Mouse (Mus musculus) neural tube, embryonic 11.5 days (tissue): Measurements from ENCODE around the gene Gm6169. TPM values are rescaled to one million over a fixed set of nuclear protein-coding genes. Genes with fewer than 3 reads are reported as not detected.
"Not testable (repeated sequence)": the region's sequence is repeated elsewhere in the genome, so short reads cannot be mapped to it uniquely, and the experiment has no call there.

Experiments
- ATAC-seq: fragments of 200-750 bp; cut with Nextera tagmentation; 2 replicates; pipeline ENCODE4 v1.8.0; 2017; ENCODE audit warnings: moderate number of reproducible peaks, mild to moderate bottlenecking, moderate TSS enrichment, moderate library complexity; ENCODE audit not compliant: insufficient read depth, low FRiP score, low TSS enrichment
- DNase-seq: peaks from one replicate; pipeline ENCODE4 v3.0.0-alpha.2; 2015; ENCODE audit warnings: low spot score
- H3K27ac ChIP-seq: fragments of 300-500 bp; sonication (generic); 2 replicates; pipeline ENCODE4 v1.5.1; 2014; ENCODE audit warnings: low read depth, mild to moderate bottlenecking, low read length
- H3K27me3 ChIP-seq: fragments of 300-500 bp; sonication (generic); 2 replicates; pipeline ENCODE4 v1.6.1; 2014; ENCODE audit warnings: mild to moderate bottlenecking, low read length, mixed read lengths; ENCODE audit not compliant: control insufficient read depth, insufficient read depth
- H3K36me3 ChIP-seq: fragments of 300-500 bp; sonication (generic); 2 replicates; pipeline ENCODE4 v1.6.1; 2014; ENCODE audit warnings: mild to moderate bottlenecking, low read length, moderate library complexity, mixed read lengths; ENCODE audit not compliant: control insufficient read depth, insufficient read depth
- H3K4me1 ChIP-seq: fragments of 300-500 bp; sonication (generic); 2 replicates; pipeline ENCODE4 v1.6.1; 2014; ENCODE audit warnings: low read length, mixed read lengths; ENCODE audit not compliant: control insufficient read depth, insufficient read depth
- H3K4me2 ChIP-seq: fragments of 300-500 bp; sonication (generic); 2 replicates; pipeline ENCODE4 v1.6.1; 2014; ENCODE audit warnings: low read depth, mild to moderate bottlenecking, moderate library complexity
- H3K4me3 ChIP-seq: fragments of 300-500 bp; sonication (generic); 2 replicates; pipeline ENCODE4 v1.5.1; 2014; ENCODE audit warnings: low read depth, low read length
- H3K9ac ChIP-seq: fragments of 300-500 bp; sonication (generic); 2 replicates; pipeline ENCODE4 v1.6.1; 2014; ENCODE audit warnings: mild to moderate bottlenecking, low read length
- H3K9me3 ChIP-seq: fragments of 300-500 bp; sonication (generic); 2 replicates; pipeline ENCODE4 v1.6.1; 2016; ENCODE audit warnings: low read length; ENCODE audit not compliant: control insufficient read depth
- WGBS: fragments of 180-500 bp; shearing (Covaris S2); extraction: QIAGEN DNeasy Blood & Tissue Kit; methylation state at CpG from one replicate; pipeline ENCODE4 v1.1.7; 2014; 5-methylcytosine and 5-hydroxymethylcytosine counted together
- polyA plus RNA-seq: library from polyadenylated mRNA; unstranded; fragments of >200 nt; fragmentation: Nextera tagmentation; extraction: Ambion mirVana; gene quantifications from 2 replicates; pipeline ENCODE4 v1.2.1, GENCODE M21; 2014

The Gm6169 gene
- polyA plus RNA-seq, 1 experiment from 2014 or later = 0.45 TPM

DNA sequence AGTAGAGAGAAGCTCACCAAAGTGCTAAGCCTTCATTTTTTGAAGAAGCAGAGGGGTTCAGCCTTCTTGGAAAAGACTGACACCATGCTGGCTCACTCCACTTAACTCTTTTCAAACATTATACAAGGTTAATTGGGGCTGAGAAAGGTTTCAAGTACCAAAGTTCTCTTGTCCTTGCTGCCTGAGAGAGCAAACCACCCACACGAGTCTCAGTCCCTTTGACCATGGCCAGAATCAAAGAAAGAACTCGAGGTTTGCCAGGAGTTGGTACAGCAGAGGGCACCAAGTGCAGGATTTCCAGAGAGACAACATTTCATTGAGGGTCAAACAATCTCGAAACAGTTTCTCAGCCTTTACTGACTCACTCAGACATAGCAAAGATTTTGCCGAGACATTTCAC, 10.0 kb upstream of the Gm6169 start:
- Histone ChIP-seq H3K27me3 (no peaks in the 10 kb centered on the region), H3K4me3 (no peak overlapping the region), H3K9me3 (no peaks in the 10 kb centered on the region), H3K4me1 (no peaks in the 10 kb centered on the region), H3K27ac (no peak overlapping the region), H3K36me3 (no peaks in the 10 kb centered on the region), H3K9ac (no peak overlapping the region), H3K4me2 (no peak overlapping the region)
- 89% methylated on average over 4 of the region's 4 CpGs for WGBS
- ATAC-seq = no peak
- DNase-seq = no peak

- not testable (repeated sequence) for H3K27ac ChIP-seq, ATAC-seq, H3K27me3 ChIP-seq, H3K4me2 ChIP-seq, H3K9me3 ChIP-seq, H3K4me3 ChIP-seq, DNase-seq, H3K4me1 ChIP-seq, H3K36me3 ChIP-seq, H3K9ac ChIP-seq
- 91% methylated on average over 4 of the region's 4 CpGs for WGBS
Observed at GRCm38 (mm10) chr13:97107721-97108120, 8.7 kb upstream of the Gm6169 start.

DNA sequence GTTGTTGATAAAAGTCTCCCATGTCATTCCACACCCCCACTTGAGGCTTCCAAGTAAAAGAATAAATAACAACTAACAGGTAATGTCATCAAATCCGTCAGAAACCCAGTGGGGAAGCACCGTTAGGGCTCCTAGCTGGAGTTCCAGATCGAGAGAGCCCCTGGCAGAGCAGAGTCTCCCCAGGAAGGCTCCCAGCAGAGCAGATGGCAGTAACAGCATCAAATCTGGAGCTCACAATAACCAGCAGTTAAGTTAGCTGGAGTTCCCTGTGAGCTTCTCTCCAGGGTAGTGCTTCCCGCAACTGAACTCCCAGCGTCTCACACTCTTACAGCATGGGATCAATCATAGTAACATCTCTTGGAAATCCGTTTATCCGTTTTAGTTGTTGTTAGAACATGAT, 6.0 kb upstream of the Gm6169 start:
- no peak for ATAC-seq
- 70% methylated on average over 7 of the region's 7 CpGs for WGBS

DNA sequence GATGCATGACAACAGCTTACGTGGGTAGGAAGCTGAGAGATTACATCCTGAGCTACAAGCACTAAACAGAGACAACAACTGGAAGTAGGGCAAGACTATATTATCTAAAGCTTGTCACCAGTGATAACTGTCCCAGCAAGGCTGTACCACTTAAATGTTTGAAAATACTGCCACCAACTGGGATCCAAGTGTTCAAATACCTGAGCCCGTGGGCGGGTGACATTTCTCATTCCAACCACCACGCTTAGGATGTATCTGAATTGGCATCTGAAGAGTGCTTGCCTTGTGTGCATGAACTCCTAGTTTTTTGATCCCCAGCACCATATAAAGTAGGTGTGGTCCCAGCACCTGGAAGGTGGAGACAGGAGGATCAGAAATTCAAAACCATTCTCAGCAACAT, 3.3 kb downstream of the Gm6169 start:
- 94% methylated on average over 4 of the region's 4 CpGs for WGBS
- Histone ChIP-seq H3K9me3 (no peaks in the 10 kb centered on the region), H3K4me3 (no peak overlapping the region), H3K36me3 (no peaks in the 10 kb centered on the region), H3K4me2 (no peak overlapping the region), H3K27ac (no peak overlapping the region), H3K9ac (no peak overlapping the region), H3K4me1 (no peaks in the 10 kb centered on the region), H3K27me3 (no peaks in the 10 kb centered on the region)
- no peak for ATAC-seq
- no peak for DNase-seq

More for the DNA sequence above, 6.0 kb upstream of the Gm6169 start:
- no peak overlapping the region for H3K4me3 ChIP-seq
- no peak overlapping the region for H3K27ac ChIP-seq
- H3K9ac ChIP-seq = no peak overlapping the region
- H3K36me3 ChIP-seq = no peaks in the 10 kb centered on the region
- no peaks in the 10 kb centered on the region for H3K27me3 ChIP-seq
- no peaks in the 10 kb centered on the region for H3K4me1 ChIP-seq
- no peak overlapping the region for H3K4me2 ChIP-seq
- H3K9me3 ChIP-seq = no peaks in the 10 kb centered on the region
- no peak for DNase-seq

DNA sequence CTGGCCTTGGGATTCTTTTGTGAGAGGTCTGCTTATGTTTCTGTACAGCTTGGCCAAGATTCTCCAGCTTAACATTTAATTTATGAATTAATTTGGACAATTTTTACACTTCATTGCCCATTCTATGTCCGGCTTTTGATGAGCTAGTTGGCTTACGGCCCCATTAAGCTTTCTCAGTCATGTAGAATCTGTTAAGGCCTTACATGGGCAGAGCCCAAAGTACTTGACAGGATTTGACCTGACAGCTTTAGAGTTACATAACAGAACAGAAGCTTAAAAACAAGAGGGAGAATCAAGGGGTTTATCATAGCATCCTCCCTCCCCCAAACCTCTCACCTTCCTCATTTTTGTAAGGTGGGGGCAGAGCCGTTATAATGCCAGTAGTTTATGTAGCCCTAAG, 10.9 kb downstream of the Gm6169 start:
- DNase-seq = no peak
- no peak overlapping the region for H3K4me3 ChIP-seq
- WGBS = 85% methylated on average over 3 of the region's 3 CpGs
- no peak overlapping the region for H3K27ac ChIP-seq
- no peak overlapping the region for H3K4me2 ChIP-seq
- H3K36me3 ChIP-seq = no peaks in the 10 kb centered on the region
- no peaks in the 10 kb centered on the region for H3K27me3 ChIP-seq
- H3K9me3 ChIP-seq = no peaks in the 10 kb centered on the region
- no peaks in the 10 kb centered on the region for H3K4me1 ChIP-seq
- no peak for ATAC-seq
- H3K9ac ChIP-seq = no peak overlapping the region

GRCm38 (mm10) chr13:97087421-97087820, 11.6 kb downstream of the Gm6169 start:
- 88% methylated on average over 6 of the region's 6 CpGs for WGBS
- H3K27me3 ChIP-seq = no peaks in the 10 kb centered on the region
- DNase-seq (no peak), ATAC-seq (no peak)
- H3K4me3 ChIP-seq = no peak overlapping the region
- no peak overlapping the region for H3K4me2 ChIP-seq
- H3K9ac ChIP-seq = no peak overlapping the region
- no peaks in the 10 kb centered on the region for H3K36me3 ChIP-seq
- H3K9me3 ChIP-seq = no peaks in the 10 kb centered on the region
- H3K27ac ChIP-seq = no peak overlapping the region
- no peaks in the 10 kb centered on the region for H3K4me1 ChIP-seq

- H3K4me1 ChIP-seq = no peaks in the 10 kb centered on the region
- H3K9ac ChIP-seq = no peak overlapping the region
- 62% methylated on average over 9 of the region's 9 CpGs for WGBS
- DNase-seq (no peak), ATAC-seq (no peak)
- H3K4me2 ChIP-seq = no peak overlapping the region
- H3K27me3 ChIP-seq = no peaks in the 10 kb centered on the region
- no peaks in the 10 kb centered on the region for H3K36me3 ChIP-seq
- no peaks in the 10 kb centered on the region for H3K9me3 ChIP-seq
- no peak overlapping the region for H3K27ac ChIP-seq
- H3K4me3 ChIP-seq = no peak overlapping the region
Observed at GRCm38 (mm10) chr13:97086316-97086715, 12.7 kb downstream of the Gm6169 start.

DNA sequence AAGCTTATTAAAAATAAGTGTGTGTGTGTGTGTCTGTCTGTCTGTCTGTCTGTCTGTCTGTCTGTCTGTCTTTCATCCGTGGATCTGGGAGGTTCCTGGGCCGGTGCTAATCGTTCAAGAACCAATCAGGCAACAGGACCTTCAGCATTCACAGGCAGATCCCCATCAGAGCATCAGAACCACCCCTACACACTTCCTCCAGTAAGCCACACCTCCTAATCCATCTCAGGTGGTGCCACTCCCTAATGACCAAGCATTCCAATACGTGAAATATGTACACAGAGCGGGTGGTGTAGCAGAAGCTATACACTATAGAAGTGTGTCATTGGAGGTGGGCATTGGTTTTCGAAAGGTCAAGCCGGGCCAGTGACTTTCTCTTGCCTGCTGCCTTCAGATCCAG, 16.6 kb downstream of the Gm6169 start:
- DNase-seq = no peak
- Histone ChIP-seq H3K4me1 (no peaks in the 10 kb centered on the region), H3K9ac (no peak overlapping the region), H3K4me3 (no peak overlapping the region), H3K36me3 (no peaks in the 10 kb centered on the region), H3K27ac (no peak overlapping the region), H3K9me3 (no peaks in the 10 kb centered on the region), H3K27me3 (no peaks in the 10 kb centered on the region), H3K4me2 (no peak overlapping the region)
- WGBS = 87% methylated on average over 7 of the region's 7 CpGs
- no peak for ATAC-seq

GRCm38 (mm10) chr13:97080615-97081014, 18.4 kb downstream of the Gm6169 start:
- ATAC-seq (no peak), DNase-seq (no peak)

More at GRCm38 (mm10) chr13:97080615-97081014, 18.4 kb downstream of the Gm6169 start:
- no peaks in the 10 kb centered on the region for H3K27me3 ChIP-seq
- no peak overlapping the region for H3K4me2 ChIP-seq
- WGBS = 91% methylated on average over 3 of the region's 3 CpGs
- H3K4me1 ChIP-seq = no peaks in the 10 kb centered on the region
- H3K4me3 ChIP-seq = no peak overlapping the region
- H3K9me3 ChIP-seq = no peaks in the 10 kb centered on the region
- H3K9ac ChIP-seq = no peak overlapping the region
- H3K36me3 ChIP-seq = no peaks in the 10 kb centered on the region
- no peak overlapping the region for H3K27ac ChIP-seq
